Mouse (Mus musculus) gastrocnemius, adult 8-10 months (tissue): ENCODE results near the gene Ubald2. TPM values are rescaled to one million over a fixed set of nuclear protein-coding genes. Genes with fewer than 3 reads are reported as not detected.

ENCODE experiments used
- DNase-seq, 2 experiments: peaks; one replicate each; pipeline ENCODE4 v3.0.0; 2022; ENCODE audit warnings: low spot score in 2 of 2
- total RNA-seq, 4 experiments: library from RNA; stranded (reverse); gene quantifications; 2 replicates each; pipeline ENCODE4 v1.2.4; 2022

Gene Ubald2
- total RNA-seq, 4 experiments from 2014 or later = 35.1 to 63.5 (median 47.7) TPM

- no peak for DNase-seq
Observed at GRCm38 (mm10) chr11:116432593-116433355, 1.1 kb upstream of the Ubald2 start.

GRCm38 (mm10) chr11:116434287-116434966, 533 bp downstream of the Ubald2 start:
- DNase-seq = peak; percentile 69 to 80

GRCm38 (mm10) chr11:116434967-116435752, 1.3 kb downstream of the Ubald2 start:
- DNase-seq = no peak

- DNase-seq = no peak
Observed at GRCm38 (mm10) chr11:116435992-116436724, 2.3 kb downstream of the Ubald2 start.

GRCm38 (mm10) chr11:116436725-116437331, 2.9 kb downstream of the Ubald2 start:
- peak; percentile 74 to 81 for DNase-seq

GRCm38 (mm10) chr11:116437541-116437940, 3.6 kb downstream of the Ubald2 start:
- DNase-seq = peak in 1 of 2 experiments; percentile 36

GRCm38 (mm10) chr11:116439269-116440240, 5.7 kb downstream of the Ubald2 start:
- DNase-seq = no peak

- peak in 1 of 2 experiments; percentile 29 for DNase-seq
Observed at GRCm38 (mm10) chr11:116440408-116441068, 6.6 kb downstream of the Ubald2 start.

- DNase-seq = no peak
Observed at GRCm38 (mm10) chr11:116442129-116442866, 8.4 kb downstream of the Ubald2 start.

- DNase-seq = no peak
Observed at GRCm38 (mm10) chr11:116442867-116443177, 8.9 kb downstream of the Ubald2 start.

- DNase-seq = no peak
Observed at GRCm38 (mm10) chr11:116443311-116443710, 9.4 kb downstream of the Ubald2 start.

- no peak for DNase-seq
Observed at GRCm38 (mm10) chr11:116443935-116444334, 10.0 kb downstream of the Ubald2 start.

GRCm38 (mm10) chr11:116445596-116446307, 11.9 kb downstream of the Ubald2 start:
- DNase-seq = peak; percentile 85 to 92

GRCm38 (mm10) chr11:116446308-116446887, 12.5 kb downstream of the Ubald2 start:
- no peak for DNase-seq

GRCm38 (mm10) chr11:116447822-116448221, 13.9 kb downstream of the Ubald2 start:
- no peak for DNase-seq

GRCm38 (mm10) chr11:116449341-116449740, 15.4 kb downstream of the Ubald2 start:
- no peak for DNase-seq

GRCm38 (mm10) chr11:116453889-116454288, 20.0 kb downstream of the Ubald2 start:
- no peak for DNase-seq
